Mouse (Mus musculus): ENCODE data around the gene Pald1. TPM values are rescaled to one million over a fixed set of nuclear protein-coding genes. Genes with fewer than 3 reads are reported as not detected.

The Pald1 gene
- polyA plus RNA-seq (2012; rRNA removed), result 46.4 and 53.8 TPM in 2 replicates

DNA sequence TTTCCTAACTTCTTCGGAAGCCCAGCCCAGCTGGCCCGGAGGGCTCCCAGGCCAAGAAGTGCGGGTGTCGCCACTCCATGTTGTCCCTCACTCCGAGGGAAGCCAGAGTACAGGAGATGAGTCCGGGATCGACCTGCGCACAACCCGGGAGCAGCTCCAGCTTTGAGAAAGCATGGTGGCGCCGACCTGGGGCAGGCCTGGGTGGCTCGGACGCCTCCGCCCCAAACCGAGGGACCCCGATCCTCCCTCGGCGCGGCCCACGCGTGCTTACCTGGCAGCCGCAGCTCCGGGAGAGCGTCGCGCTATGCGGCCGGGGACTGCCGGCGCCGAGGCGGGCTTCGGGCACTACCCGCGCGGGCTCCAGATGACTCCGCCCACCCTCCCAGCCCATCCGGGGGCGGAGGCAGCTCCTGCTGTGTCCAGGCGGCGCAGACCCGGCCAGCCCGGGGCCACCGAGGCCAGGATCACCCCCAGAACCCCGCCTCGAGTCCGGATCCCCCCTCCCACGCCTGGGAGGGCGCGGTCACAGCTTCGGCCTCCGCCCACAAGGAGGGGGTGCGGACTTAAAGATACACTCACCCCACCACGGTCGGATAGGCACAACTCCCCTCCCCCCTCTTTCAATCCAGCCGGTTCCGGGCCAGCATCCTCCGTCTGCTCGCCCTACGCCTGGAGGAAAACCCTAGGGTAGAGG, at the start of gene Pald1:
Gene Pald1 (minus strand): TSS at position 510 of the 694 bp plus-strand sequence.

DNA sequence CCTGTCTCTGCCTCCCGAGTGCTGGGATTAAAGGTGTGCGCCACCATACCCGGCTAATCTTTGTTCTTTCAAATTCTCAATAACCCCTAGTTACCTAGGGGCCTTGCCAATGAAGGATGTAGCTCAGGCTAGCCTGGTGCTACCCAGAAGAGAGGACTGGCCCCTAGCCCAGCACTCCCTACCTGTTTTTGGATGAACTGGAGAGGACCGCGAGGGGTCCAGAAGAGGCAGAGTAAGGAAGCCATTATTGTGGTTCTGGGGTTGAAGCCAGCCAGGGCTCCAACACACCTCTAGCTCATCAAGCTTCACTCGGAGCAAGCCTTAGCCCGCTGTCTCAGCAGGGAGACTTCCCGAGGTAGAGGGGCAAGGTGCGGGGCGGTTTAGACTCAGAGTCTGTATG, 34.3 kb upstream of the Pald1 start, which contains the start of gene Nodal:
Gene Nodal (plus strand): TSS at position 301 of the 400 bp plus-strand sequence.

DNA sequence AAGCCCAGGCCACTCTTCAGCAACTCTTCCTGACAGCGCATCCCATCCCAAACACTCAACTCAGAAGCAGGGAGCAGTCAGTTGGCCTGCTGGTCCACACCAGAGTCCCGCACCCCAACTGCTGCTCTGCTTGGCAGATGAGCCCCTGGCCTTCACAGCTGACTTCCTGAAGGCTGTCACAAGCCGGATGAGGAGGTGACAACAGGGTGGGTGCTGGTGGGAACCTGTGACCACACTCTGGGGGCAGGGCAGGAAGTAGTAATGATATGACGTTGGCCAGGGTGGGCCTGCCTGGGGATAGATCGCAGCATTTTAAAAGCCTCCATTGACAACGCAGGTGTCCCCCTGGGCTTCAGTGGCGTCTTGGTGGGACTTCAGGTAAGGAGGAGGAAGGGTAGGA, 85.9 kb downstream of the Pald1 start, which contains the start of gene Prf1:
Gene Prf1 (plus strand): TSS at position 357 of the 400 bp plus-strand sequence.

DNA sequence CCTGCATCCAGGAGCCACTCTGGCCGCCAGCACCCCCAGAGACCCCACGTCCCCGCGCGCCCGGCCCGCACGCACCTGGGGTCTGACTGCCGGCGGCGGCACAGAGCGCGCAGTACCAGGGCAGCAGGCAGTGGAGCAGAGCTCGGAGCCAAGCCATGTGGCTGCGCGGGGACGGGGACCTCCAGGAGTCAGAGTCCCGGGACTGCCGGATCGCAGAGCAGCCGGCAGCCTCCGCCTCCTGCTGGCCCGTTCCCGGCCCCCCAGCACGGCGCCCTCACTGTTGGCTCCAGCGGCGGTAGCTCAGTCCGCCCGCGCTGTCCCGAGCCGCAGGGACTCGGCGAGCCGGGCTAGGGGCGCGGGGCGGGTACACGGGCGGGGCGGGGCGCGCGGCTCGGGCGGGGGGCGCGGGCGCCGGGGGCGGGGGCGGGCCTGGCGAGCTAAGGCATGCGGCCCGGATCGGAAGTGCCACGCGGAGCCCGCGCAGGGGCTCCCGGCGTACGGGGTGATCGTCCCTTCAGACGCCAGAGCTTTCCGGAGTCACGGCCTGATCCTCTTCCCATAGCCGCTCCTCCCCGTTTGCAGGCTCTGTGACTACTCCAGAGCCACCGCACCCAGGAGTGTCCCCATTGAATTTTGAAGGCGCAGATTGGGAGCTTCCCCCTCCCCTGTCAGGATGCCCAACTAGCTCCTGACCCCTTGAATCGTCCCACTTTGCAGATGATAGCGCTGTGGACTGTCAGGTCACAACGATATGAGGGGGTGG, 110.1 kb downstream of the Pald1 start, which contains the start of gene Adamts14:
Gene Adamts14 (minus strand): TSS at position 358 of the 763 bp plus-strand sequence.

Other genes with a start within 250 kb of the Pald1 start
- 33.5 and 37.6 TPM in 2 replicates for gene Sgpl1, start 235.8 kb downstream of the Pald1 start, polyA plus RNA-seq (2012; rRNA removed)
- gene Tbata, start 211.6 kb downstream of the Pald1 start, polyA plus RNA-seq (2012; rRNA removed), result 0.84 and 2.5 TPM in 2 replicates
- 3.5 and 4.4 TPM in 2 replicates for gene Adamts14, start 110.1 kb downstream of the Pald1 start, polyA plus RNA-seq (2012; rRNA removed)
- 0.55 and 0.77 TPM in 2 replicates for gene Prf1, start 85.7 kb downstream of the Pald1 start, polyA plus RNA-seq (2012; rRNA removed)
- gene Nodal, start 34.4 kb upstream of the Pald1 start, polyA plus RNA-seq (2012; rRNA removed), result 0.12 TPM in 1 of 2 replicates, not detected in the other
- 92.2 and 125 TPM in 2 replicates for gene Eif4ebp2, start 69.1 kb upstream of the Pald1 start, polyA plus RNA-seq (2012; rRNA removed)
- 7.2 and 9.2 TPM in 2 replicates for gene Lrrc20, start 92.3 kb upstream of the Pald1 start, polyA plus RNA-seq (2012; rRNA removed)
- 0.14 and 0.18 TPM in 2 replicates for gene Npffr1, start 212.0 kb upstream of the Pald1 start, polyA plus RNA-seq (2012; rRNA removed)